Mouse (Mus musculus) CD8-positive naive resting alpha-beta T cell, adult 2 months (primary cell): ENCODE measurements around the gene Ccdc14.
A peak's percentile ranks its signal among the peaks of the same experiment; 100 is the strongest.
"Not testable (repeated sequence)": the region's sequence is repeated elsewhere in the genome, so short reads cannot be mapped to it uniquely, and the experiment has no call there.

Experiments used
- DNase-seq, 2 experiments: peaks; one replicate each; pipeline ENCODE4 v3.0.0; 2022; ENCODE audit warnings: low read depth in 2 of 2, low spot score in 2 of 2

Ccdc14 gene

GRCm38 (mm10) chr16:34690334-34691144 lies at the start of gene Ccdc14:
Gene Ccdc14 (plus strand): TSS chr16:34690616.
- DNase-seq, result peak; percentile 80 to 83

GRCm38 (mm10) chr16:34643511-34644259 lies 46.7 kb upstream of the Ccdc14 start:
- no peak for DNase-seq

- no peak for DNase-seq
Measured at GRCm38 (mm10) chr16:34649621-34650020, 40.8 kb upstream of the Ccdc14 start, which contains the start of gene Ropn1. Gene Ropn1 (plus strand): TSS chr16:34649921.

- no peak for DNase-seq
Measured at GRCm38 (mm10) chr16:34653023-34653422, 37.4 kb upstream of the Ccdc14 start.

GRCm38 (mm10) chr16:34657566-34657965 lies 32.9 kb upstream of the Ccdc14 start:
- not testable (repeated sequence) for DNase-seq

- no peak for DNase-seq
Measured at GRCm38 (mm10) chr16:34657983-34658382, 32.4 kb upstream of the Ccdc14 start.

- DNase-seq, result no peak
Measured at GRCm38 (mm10) chr16:34658388-34658787, 32.0 kb upstream of the Ccdc14 start.

GRCm38 (mm10) chr16:34664553-34664952 lies 25.9 kb upstream of the Ccdc14 start:
- DNase-seq, result no peak

- peak; percentile 55 to 60 for DNase-seq
Measured at GRCm38 (mm10) chr16:34667031-34667726, 23.2 kb upstream of the Ccdc14 start.

GRCm38 (mm10) chr16:34668341-34668740 lies 22.1 kb upstream of the Ccdc14 start:
- DNase-seq, result no peak

- DNase-seq, result no peak
Measured at GRCm38 (mm10) chr16:34671966-34672365, 18.4 kb upstream of the Ccdc14 start.

GRCm38 (mm10) chr16:34672822-34673221 lies 17.6 kb upstream of the Ccdc14 start:
- DNase-seq, result no peak

- no peak for DNase-seq
Measured at GRCm38 (mm10) chr16:34674365-34674764, 16.1 kb upstream of the Ccdc14 start.

GRCm38 (mm10) chr16:34681823-34682222 lies 8.6 kb upstream of the Ccdc14 start:
- no peak for DNase-seq

GRCm38 (mm10) chr16:34689879-34690278 lies 537 bp upstream of the Ccdc14 start:
- DNase-seq, result no peak

GRCm38 (mm10) chr16:34691156-34691555 lies 740 bp downstream of the Ccdc14 start:
- peak in 1 of 2 experiments; percentile 2 for DNase-seq

GRCm38 (mm10) chr16:34694477-34694876 lies 4.1 kb downstream of the Ccdc14 start:
- DNase-seq, result no peak

- not testable (repeated sequence) for DNase-seq
Measured at GRCm38 (mm10) chr16:34698721-34699120, 8.3 kb downstream of the Ccdc14 start.

GRCm38 (mm10) chr16:34700165-34700827 lies 9.9 kb downstream of the Ccdc14 start:
- DNase-seq, result peak; percentile 28 to 49

- no peak for DNase-seq
Measured at GRCm38 (mm10) chr16:34700828-34701216, 10.4 kb downstream of the Ccdc14 start.

- no peak for DNase-seq
Measured at GRCm38 (mm10) chr16:34706019-34706418, 15.6 kb downstream of the Ccdc14 start.
